Mouse (Mus musculus) liver, embryonic 14.5 days (tissue): ENCODE results near the gene Hps5. TPM values are rescaled to one million over a fixed set of nuclear protein-coding genes. Genes with fewer than 3 reads are reported as not detected.
"Not testable (repeated sequence)": the region's sequence is repeated elsewhere in the genome, so short reads cannot be mapped to it uniquely, and the experiment has no call there.

Source experiments
- ATAC-seq: fragments of 200-750 bp; cut with Nextera tagmentation; 2 replicates; pipeline ENCODE4 v1.8.0; 2017; ENCODE audit warnings: moderate number of reproducible peaks, mild to moderate bottlenecking, moderate library complexity; ENCODE audit not compliant: insufficient read depth
- DNase-seq, 3 experiments: peaks; one replicate each; pipeline ENCODE4 v3.0.0-alpha.2; 2012 to 2013; ENCODE audit warnings: low read depth in 3 of 3, low spot score in 3 of 3
- H3K27ac ChIP-seq: fragments of 300-500 bp; sonication (generic); 2 replicates; pipeline ENCODE4 v1.5.1; 2014; ENCODE audit warnings: moderate library complexity, mild to moderate bottlenecking, control low read depth, inconsistent platforms
- H3K27me3 ChIP-seq: fragments of 300-500 bp; sonication (generic); 2 replicates; pipeline ENCODE4 v1.6.1; 2014; ENCODE audit warnings: mild to moderate bottlenecking, low read length, moderate library complexity; ENCODE audit not compliant: control insufficient read depth, insufficient read depth
- H3K36me3 ChIP-seq: fragments of 300-500 bp; sonication (generic); replicated peaks from 2 replicates; pipeline ENCODE4 v1.6.1; 2014; ENCODE audit warnings: low read depth; ENCODE audit not compliant: control insufficient read depth, insufficient read depth
- H3K4me1 ChIP-seq, 2 experiments: fragments of 200-500 bp in 1 of 2; fragments of 300-500 bp in 1 of 2; sonication (generic) in 1 of 2; replicated peaks; 2 replicates each; pipeline ENCODE4 v1.6.1; 2012 to 2014; ENCODE audit warnings: antibody characterized with exemption in 1 of 2, inconsistent platforms in 1 of 2, low read length in 1 of 2; ENCODE audit not compliant: control insufficient read depth in 2 of 2, insufficient read depth in 2 of 2
- H3K4me2 ChIP-seq: fragments of 300-500 bp; sonication (generic); 2 replicates; pipeline ENCODE4 v1.6.1; 2014; ENCODE audit warnings: low read depth, mild to moderate bottlenecking, control low read depth, moderate library complexity
- H3K4me3 ChIP-seq, 2 experiments: fragments of 200-500 bp in 1 of 2; fragments of 300-500 bp in 1 of 2; sonication (generic) in 1 of 2; 2 replicates each; pipeline ENCODE4 v1.5.1; 2012 to 2014; ENCODE audit warnings: low read depth in 2 of 2, low read length in 2 of 2, mild to moderate bottlenecking in 2 of 2, control low read depth in 1 of 2, inconsistent platforms in 1 of 2, moderate library complexity in 1 of 2; ENCODE audit not compliant: insufficient read depth in 1 of 2
- H3K9ac ChIP-seq: fragments of 300-500 bp; sonication (generic); replicated peaks from 2 replicates; pipeline ENCODE4 v1.6.1; 2014; ENCODE audit warnings: mild to moderate bottlenecking, control low read depth, moderate library complexity
- H3K9me3 ChIP-seq: fragments of 300-500 bp; sonication (generic); 2 replicates; pipeline ENCODE4 v1.6.1; 2016; ENCODE audit warnings: low read length, mixed read lengths; ENCODE audit not compliant: control insufficient read depth
- CTCF ChIP-seq: IDR thresholded peaks from 2 replicates; pipeline ENCODE4 v1.5.1; 2016; ENCODE audit warnings: antibody characterized with exemption, low read depth, control low read depth
- EP300 ChIP-seq: IDR thresholded peaks from 2 replicates; pipeline ENCODE4 v1.6.1; 2016; ENCODE audit warnings: antibody characterized with exemption, low read depth
- WGBS: fragments of 180-500 bp; shearing (Covaris S2); extraction: QIAGEN DNeasy Blood & Tissue Kit; methylation state at CpG from one replicate; pipeline ENCODE4 v1.1.7; 2014; ENCODE audit not compliant: insufficient replicate concordance; 5-methylcytosine and 5-hydroxymethylcytosine counted together
- polyA plus RNA-seq, 2 experiments: library from polyadenylated mRNA; depleted of rRNA in 1 of 2; stranded (reverse) in 1 of 2; unstranded in 1 of 2; fragments of >200 nt; fragmentation: Nextera tagmentation in 1 of 2; extraction: Ambion mirVana in 1 of 2; gene quantifications; 2 replicates each; pipeline versions ENCODE4 v1.2.1 to v1.2.3; 2012 to 2014

Gene Hps5
- polyA plus RNA-seq, 2 experiments = 4.1 to 6.3 TPM

DNA sequence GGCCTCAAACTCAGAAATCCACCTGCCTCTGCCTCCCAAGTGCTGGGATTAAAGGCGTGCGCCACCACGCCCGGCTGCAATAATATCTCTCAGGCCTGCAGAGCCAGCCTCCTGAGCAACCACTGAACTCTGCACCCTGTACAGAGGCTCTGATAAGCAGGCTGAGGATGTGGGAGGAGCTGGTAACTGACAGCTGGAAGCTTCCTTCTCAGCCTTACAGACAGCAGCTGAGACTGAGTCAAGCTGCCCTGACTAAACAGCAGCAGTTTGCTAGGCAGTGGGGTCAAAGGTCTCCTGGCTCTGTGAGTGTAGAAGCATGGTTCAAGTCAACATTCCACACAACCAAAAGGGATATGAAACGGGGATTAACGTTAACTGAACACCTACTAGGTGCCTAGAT, 37.4 kb upstream of the Hps5 start:
- H3K4me2 ChIP-seq = no peak overlapping the region
- DNase-seq = peak; percentile 56 to 61 (median 58)
- no peaks in the 10 kb centered on the region for H3K36me3 ChIP-seq
- TF ChIP-seq CTCF (no peak), EP300 (no peak)
- H3K4me3 ChIP-seq = no peak overlapping the region
- H3K4me1 ChIP-seq = peaks cover 16 to 43% of the 10 kb centered on the region in 2 experiments
- H3K27me3 ChIP-seq = no peaks in the 10 kb centered on the region
- no peak overlapping the region for H3K27ac ChIP-seq
- no peak overlapping the region for H3K9ac ChIP-seq
- 4% methylated on average over 6 of the region's 6 CpGs for WGBS
- peak; percentile 82 for ATAC-seq
- H3K9me3 ChIP-seq = no peaks in the 10 kb centered on the region

- peaks cover 16 to 39% of the 10 kb centered on the region in 2 experiments for H3K4me1 ChIP-seq
- ATAC-seq = not testable (repeated sequence)
These were observed 36.4 kb upstream of the Hps5 start for GRCm38 (mm10) chr7:46832112-46832810.

DNA sequence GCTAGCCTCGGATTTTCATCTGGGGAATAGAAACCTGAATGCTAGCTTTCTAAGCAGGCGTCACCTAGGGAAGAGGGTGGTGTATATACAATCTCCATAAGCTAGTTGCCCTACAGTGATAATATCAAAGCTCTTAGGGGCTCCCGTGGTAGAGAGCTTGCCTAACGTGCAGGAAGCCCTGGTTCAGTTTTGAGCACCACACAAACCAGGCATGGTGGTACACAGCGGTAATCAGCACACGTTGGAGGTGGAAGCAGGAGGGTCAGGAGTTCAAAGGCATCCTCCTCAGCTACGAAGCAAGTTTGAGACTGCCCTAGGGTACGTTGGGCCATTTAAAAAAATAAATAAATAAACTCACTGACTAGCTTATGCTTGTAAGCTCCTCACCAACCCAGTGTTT, 35.8 kb upstream of the Hps5 start:
- no peak for TF ChIP-seq CTCF
- no peak overlapping the region for H3K4me3 ChIP-seq
- no peaks in the 10 kb centered on the region for H3K9me3 ChIP-seq
- no peak overlapping the region for H3K4me2 ChIP-seq
- no peaks in the 10 kb centered on the region for H3K36me3 ChIP-seq
- DNase-seq (no peak), ATAC-seq (no peak)
- H3K27me3 ChIP-seq = no peaks in the 10 kb centered on the region
- WGBS = 35% methylated on average over 8 of the region's 8 CpGs
- no peak overlapping the region for H3K9ac ChIP-seq
- H3K4me1 ChIP-seq = peaks cover 16 to 39% of the 10 kb centered on the region in 2 experiments
- H3K27ac ChIP-seq = no peak overlapping the region

More at GRCm38 (mm10) chr7:46832112-46832810, 36.4 kb upstream of the Hps5 start:
- H3K9me3 ChIP-seq, H3K27ac ChIP-seq, H3K4me2 ChIP-seq, H3K36me3 ChIP-seq, H3K27me3 ChIP-seq, H3K4me3 ChIP-seq, H3K9ac ChIP-seq, DNase-seq: not testable (repeated sequence)
- WGBS = 65% methylated on average over 11 of the region's 11 CpGs

DNA sequence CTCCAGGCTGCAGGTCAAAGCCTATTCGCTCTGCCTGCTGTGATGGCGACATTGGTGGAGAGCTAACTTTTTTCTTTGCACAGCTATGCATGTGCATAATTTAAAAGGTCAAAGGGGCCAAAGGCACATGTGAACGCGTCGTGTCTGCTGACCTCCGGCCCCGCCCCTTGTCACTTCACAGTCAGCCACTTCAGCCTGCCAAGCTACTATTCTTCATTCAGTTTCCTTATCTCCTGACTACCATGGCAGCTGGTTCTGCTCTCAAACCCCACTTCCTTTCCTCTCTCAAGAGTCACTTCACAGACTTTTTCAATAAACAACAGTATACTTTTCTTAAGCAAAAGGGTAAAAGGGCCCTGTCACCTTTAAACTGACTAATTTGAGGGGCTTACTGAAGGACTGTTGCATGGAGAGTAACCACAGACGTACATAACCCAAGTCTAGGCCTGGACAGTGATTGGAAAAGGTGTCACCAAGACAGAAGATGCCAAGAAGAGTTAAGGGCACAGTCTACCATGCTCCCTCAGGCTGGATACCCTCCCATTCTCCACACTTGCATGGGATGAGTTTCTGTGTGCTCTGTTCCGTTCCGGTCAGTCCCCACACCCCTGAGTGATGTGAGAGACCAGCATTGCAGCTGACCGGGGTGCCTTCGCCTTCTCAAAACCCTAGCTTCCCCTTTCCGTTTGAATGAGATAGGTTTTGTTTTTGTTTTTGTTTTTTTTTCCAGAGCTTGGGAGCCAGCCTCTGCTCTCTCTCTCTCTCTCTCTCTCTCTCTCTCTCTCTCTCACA, 35.1 kb upstream of the Hps5 start:
- no peak for TF ChIP-seq EP300
- TF ChIP-seq CTCF = no peak
- WGBS = 12% methylated on average over 13 of the region's 13 CpGs
- DNase-seq = no peak

DNA sequence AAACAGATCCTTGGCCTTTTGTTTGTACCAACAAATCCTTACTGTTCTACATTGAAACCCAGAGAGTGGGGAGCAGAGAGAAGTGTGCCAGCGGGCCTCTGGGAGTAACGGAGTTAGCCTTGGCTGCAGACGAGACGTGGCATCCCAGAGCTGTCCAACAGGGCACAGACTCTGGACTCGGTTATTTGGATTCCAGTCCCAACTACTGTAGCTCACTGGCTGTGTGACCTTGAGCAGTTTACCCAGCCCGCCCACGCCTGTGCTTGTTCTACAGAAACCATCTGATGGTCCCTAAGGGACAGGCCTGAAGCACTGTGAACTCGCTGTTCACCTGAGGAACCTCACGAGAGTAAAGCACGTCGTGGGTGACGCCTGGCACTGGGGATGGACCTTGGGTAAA, 34.0 kb upstream of the Hps5 start:
- peak; percentile 50 for ATAC-seq
- peaks cover 16 to 39% of the 10 kb centered on the region in 2 experiments for H3K4me1 ChIP-seq

More for the DNA sequence above, 35.1 kb upstream of the Hps5 start:
- no peak overlapping the region for H3K9ac ChIP-seq
- ATAC-seq = peak; percentile 9; the same call in 1 of the 2 replicates
- no peaks in the 10 kb centered on the region for H3K27me3 ChIP-seq
- H3K4me1 ChIP-seq = peaks cover 16 to 39% of the 10 kb centered on the region in 2 experiments
- no peaks in the 10 kb centered on the region for H3K9me3 ChIP-seq
- no peak overlapping the region for H3K4me3 ChIP-seq
- no peaks in the 10 kb centered on the region for H3K36me3 ChIP-seq
- H3K27ac ChIP-seq = peak overlapping the region; percentile 7; the same call in 1 of the 2 replicates
- H3K4me2 ChIP-seq = no peak overlapping the region

More for the DNA sequence above, 34.0 kb upstream of the Hps5 start:
- Histone ChIP-seq H3K4me2 (no peak overlapping the region), H3K9ac (no peak overlapping the region), H3K27ac (peak overlapping the region; percentile 7; the same call in 1 of the 2 replicates), H3K27me3 (no peaks in the 10 kb centered on the region), H3K4me3 (no peak overlapping the region), H3K9me3 (no peaks in the 10 kb centered on the region), H3K36me3 (no peaks in the 10 kb centered on the region)
- WGBS = 73% methylated on average over 12 of the region's 12 CpGs
- DNase-seq = no peak
- TF ChIP-seq EP300 (no peak), CTCF (no peak)
